ENCODE assay signal across 8 mouse cellular contexts in the genomic region with DNA sequence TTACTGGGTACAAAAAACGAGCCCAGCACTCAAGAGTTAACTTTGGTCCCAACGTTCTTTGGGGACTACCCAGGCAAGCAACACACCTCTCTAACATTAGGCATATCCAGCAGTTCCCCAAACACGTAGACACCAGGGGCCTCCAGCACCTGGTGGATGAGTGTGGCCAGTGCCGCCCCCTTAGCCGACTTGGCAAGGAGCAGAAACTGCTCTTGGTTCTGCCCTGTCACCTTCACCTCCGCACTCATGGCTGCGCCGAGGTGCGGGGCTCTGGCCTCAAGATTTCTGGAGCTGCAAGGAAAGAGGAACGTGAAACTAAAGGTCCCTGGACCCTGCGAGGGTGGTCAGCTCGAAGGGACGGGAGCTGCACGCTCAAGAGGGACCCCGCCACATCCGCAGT. TPM values are rescaled to one million over a fixed set of nuclear protein-coding genes. Genes with fewer than 3 reads are reported as not detected.
DNase-seq lines count a peak whose midpoint lies in the region; ATAC-seq and TF ChIP-seq lines count a peak whose summit lies in the region.

No protein-coding gene starts in this region.

- TF ChIP-seq CTCF in intestine, postnatal 0 days (IDR thresholded peaks at IDR 0.05; ENCODE audit: low read depth) = peak; percentile 21; the same call in 1 of the 2 replicates
- TF ChIP-seq CTCF in midbrain, postnatal 0 days (IDR thresholded peaks at IDR 0.05) = peak; percentile 16

- H3K4me1 ChIP-seq in lung, embryonic 16.5 days (replicated peaks; ENCODE audit: control insufficient read depth, insufficient read depth, low read length) = peaks cover 11% of the 10 kb centered on the region
- H3K4me1 ChIP-seq in embryonic facial prominence, embryonic 10.5 days = peaks cover 17% of the 10 kb centered on the region
- H3K4me1 ChIP-seq in intestine, postnatal 0 days (replicated peaks; ENCODE audit: control insufficient read depth, insufficient read depth, low read length) = peaks cover 10% of the 10 kb centered on the region; the same call in 1 of the 2 replicates
- H3K4me1 ChIP-seq in midbrain, postnatal 0 days (ENCODE audit: insufficient read depth, low read length) = peaks cover 10% of the 10 kb centered on the region

- H3K36me3 ChIP-seq in lung, embryonic 16.5 days (ENCODE audit: control insufficient read depth, insufficient read depth, low read length) = peaks cover 12% of the 10 kb centered on the region; the same call in 1 of the 2 replicates
- H3K36me3 ChIP-seq in embryonic facial prominence, embryonic 10.5 days (replicated peaks) = peaks cover 49% of the 10 kb centered on the region
- H3K36me3 ChIP-seq in intestine, postnatal 0 days (ENCODE audit: control insufficient read depth, insufficient read depth) = peaks cover 15% of the 10 kb centered on the region
- H3K36me3 ChIP-seq in midbrain, postnatal 0 days (ENCODE audit: insufficient read depth, low read length) = peaks cover 24% of the 10 kb centered on the region

- peak overlapping the region; percentile 80 for H3K4me3 ChIP-seq in lung, embryonic 16.5 days (ENCODE audit: low read length)
- H3K4me3 ChIP-seq in embryonic facial prominence, embryonic 10.5 days = peak overlapping the region; percentile 84
- peak overlapping the region; percentile 69 for H3K4me3 ChIP-seq in intestine, postnatal 0 days (ENCODE audit: low read depth, low read length)
- peak overlapping the region; percentile 77 for H3K4me3 ChIP-seq in midbrain, postnatal 0 days (ENCODE audit: low read depth, low read length)

- WGBS in lung, embryonic 16.5 days = 24% methylated on average over 16 of the region's 16 CpGs
- 39% methylated on average over 16 of the region's 16 CpGs for WGBS in embryonic facial prominence, embryonic 10.5 days
- 23% methylated on average over 16 of the region's 16 CpGs for WGBS in intestine, postnatal 0 days
- WGBS in midbrain, postnatal 0 days = 39% methylated on average over 16 of the region's 16 CpGs

- peak overlapping the region; percentile 96 for H3K4me2 ChIP-seq in lung, embryonic 16.5 days (ENCODE audit: low read depth, low read length)
- peak overlapping the region; percentile 85 for H3K4me2 ChIP-seq in intestine, postnatal 0 days (replicated peaks; ENCODE audit: low read depth)
- H3K4me2 ChIP-seq in midbrain, postnatal 0 days (ENCODE audit: low read depth, low read length, poor library complexity, severe bottlenecking) = peak overlapping the region; percentile 90

- no peak for DNase-seq in lung, adult 18-20 months
- DNase-seq in embryonic facial prominence, embryonic 10.5 days (ENCODE audit: low spot score) = no peak
- no peak for DNase-seq in midbrain, postnatal 0 days (ENCODE audit: low spot score)
- no peak for DNase-seq in thymus, adult 18-20 months
- no peak for DNase-seq in spleen, postnatal 10 days (ENCODE audit: low spot score in 2 of 2)
- no peak for DNase-seq in kidney, adult 18-20 months

- no peaks in the 10 kb centered on the region for H3K9me3 ChIP-seq in lung, embryonic 16.5 days (ENCODE audit: control insufficient read depth, low read length)
- peaks cover 13% of the 10 kb centered on the region; the same call in 1 of the 2 replicates for H3K9me3 ChIP-seq in embryonic facial prominence, embryonic 10.5 days
- no peaks in the 10 kb centered on the region for H3K9me3 ChIP-seq in intestine, postnatal 0 days (ENCODE audit: control insufficient read depth)
- no peaks in the 10 kb centered on the region for H3K9me3 ChIP-seq in midbrain, postnatal 0 days (ENCODE audit: low read length)

- H3K9ac ChIP-seq in lung, embryonic 16.5 days (ENCODE audit: low read length) = peak overlapping the region; percentile 89
- H3K9ac ChIP-seq in intestine, postnatal 0 days (ENCODE audit: low read depth, low read length) = peak overlapping the region; percentile 74
- H3K9ac ChIP-seq in midbrain, postnatal 0 days (replicated peaks; ENCODE audit: low read length, poor library complexity, severe bottlenecking) = peak overlapping the region; percentile 90

- ATAC-seq in lung, embryonic 16.5 days (ENCODE audit: low read depth) = peak; percentile 10; the same call in 1 of the 2 replicates
- peak; percentile 28 for ATAC-seq in intestine, postnatal 0 days
- peak; percentile 33; the same call in 1 of the 2 replicates for ATAC-seq in midbrain, postnatal 0 days (ENCODE audit: low FRiP score)

- H3K27ac ChIP-seq in lung, embryonic 16.5 days (ENCODE audit: low read length) = peak overlapping the region; percentile 16; the same call in 1 of the 2 replicates
- H3K27ac ChIP-seq in embryonic facial prominence, embryonic 10.5 days (replicated peaks) = peak overlapping the region; percentile 97
- peak overlapping the region; percentile 93 for H3K27ac ChIP-seq in intestine, postnatal 0 days (ENCODE audit: low read depth, low read length)
- H3K27ac ChIP-seq in midbrain, postnatal 0 days (ENCODE audit: low read depth, low read length) = peak overlapping the region; percentile 94; the same call in 1 of the 2 replicates

- H3K27me3 ChIP-seq in lung, embryonic 16.5 days (ENCODE audit: control insufficient read depth, insufficient read depth, low read depth, low read length) = no peaks in the 10 kb centered on the region
- H3K27me3 ChIP-seq in embryonic facial prominence, embryonic 10.5 days (replicated peaks; ENCODE audit: low read depth, poor library complexity, severe bottlenecking) = no peaks in the 10 kb centered on the region
- H3K27me3 ChIP-seq in intestine, postnatal 0 days (replicated peaks; ENCODE audit: control insufficient read depth, insufficient read depth, low read length) = no peaks in the 10 kb centered on the region
- H3K27me3 ChIP-seq in midbrain, postnatal 0 days (ENCODE audit: insufficient read depth, low read length) = no peaks in the 10 kb centered on the region

RNA-seq across cellular contexts. Expression of a gene that starts 0.7 kb away (rescaled TPM):
- polyA plus RNA-seq in lung, embryonic 16.5 days (2015; fragmentation: Nextera tagmentation; extraction: Ambion mirVana) = 138 and 153 TPM in 2 replicates
- 137 and 146 TPM in 2 replicates for polyA plus RNA-seq in embryonic facial prominence, embryonic 10.5 days (2016; fragmentation: Nextera tagmentation; extraction: Ambion mirVana)
- 105 and 110 TPM in 2 replicates for polyA plus RNA-seq in intestine, postnatal 0 days (2015; fragmentation: Nextera tagmentation; extraction: Ambion mirVana)
- 108 and 131 TPM in 2 replicates for total RNA-seq in midbrain, postnatal 0 days (2014; rRNA removed)
- 92.3 and 97.1 TPM in 2 replicates for polyA plus RNA-seq in midbrain, postnatal 0 days (2015; fragmentation: Nextera tagmentation; extraction: Ambion mirVana)

RNA-seq across cellular contexts. Expression of a gene that starts 31.9 kb away (rescaled TPM):
- 0.68 and 0.88 TPM in 2 replicates for polyA plus RNA-seq in lung, embryonic 16.5 days (2015; fragmentation: Nextera tagmentation; extraction: Ambion mirVana)
- polyA plus RNA-seq in embryonic facial prominence, embryonic 10.5 days (2016; fragmentation: Nextera tagmentation; extraction: Ambion mirVana) = 0.82 and 1.1 TPM in 2 replicates
- 1.8 and 2.1 TPM in 2 replicates for polyA plus RNA-seq in intestine, postnatal 0 days (2015; fragmentation: Nextera tagmentation; extraction: Ambion mirVana)
- total RNA-seq in midbrain, postnatal 0 days (2014; rRNA removed) = 31.8 and 36.1 TPM in 2 replicates
- 97.0 and 97.5 TPM in 2 replicates for polyA plus RNA-seq in midbrain, postnatal 0 days (2015; fragmentation: Nextera tagmentation; extraction: Ambion mirVana)

RNA-seq across cellular contexts. Expression of a gene that starts 33.5 kb away (rescaled TPM):
- polyA plus RNA-seq in lung, embryonic 16.5 days (2015; fragmentation: Nextera tagmentation; extraction: Ambion mirVana) = 317 and 323 TPM in 2 replicates
- 390 and 408 TPM in 2 replicates for polyA plus RNA-seq in embryonic facial prominence, embryonic 10.5 days (2016; fragmentation: Nextera tagmentation; extraction: Ambion mirVana)
- polyA plus RNA-seq in intestine, postnatal 0 days (2015; fragmentation: Nextera tagmentation; extraction: Ambion mirVana) = 265 and 269 TPM in 2 replicates
- total RNA-seq in midbrain, postnatal 0 days (2014; rRNA removed) = 512 and 647 TPM in 2 replicates
- 628 and 643 TPM in 2 replicates for polyA plus RNA-seq in midbrain, postnatal 0 days (2015; fragmentation: Nextera tagmentation; extraction: Ambion mirVana)

RNA-seq across cellular contexts. Expression of a gene that starts 44.3 kb away (rescaled TPM):
- polyA plus RNA-seq in lung, embryonic 16.5 days (2015; fragmentation: Nextera tagmentation; extraction: Ambion mirVana) = 14.0 and 14.3 TPM in 2 replicates
- 9.4 and 11.0 TPM in 2 replicates for polyA plus RNA-seq in embryonic facial prominence, embryonic 10.5 days (2016; fragmentation: Nextera tagmentation; extraction: Ambion mirVana)
- 8.2 TPM in 2 replicates for polyA plus RNA-seq in intestine, postnatal 0 days (2015; fragmentation: Nextera tagmentation; extraction: Ambion mirVana)
- total RNA-seq in midbrain, postnatal 0 days (2014; rRNA removed) = 33.2 and 38.6 TPM in 2 replicates
- polyA plus RNA-seq in midbrain, postnatal 0 days (2015; fragmentation: Nextera tagmentation; extraction: Ambion mirVana) = 9.0 and 9.7 TPM in 2 replicates

RNA-seq across cellular contexts. Expression of a gene that starts 44.7 kb away (rescaled TPM):
- polyA plus RNA-seq in lung, embryonic 16.5 days (2015; fragmentation: Nextera tagmentation; extraction: Ambion mirVana) = 341 and 346 TPM in 2 replicates
- polyA plus RNA-seq in embryonic facial prominence, embryonic 10.5 days (2016; fragmentation: Nextera tagmentation; extraction: Ambion mirVana) = 203 and 213 TPM in 2 replicates
- polyA plus RNA-seq in intestine, postnatal 0 days (2015; fragmentation: Nextera tagmentation; extraction: Ambion mirVana) = 167 and 169 TPM in 2 replicates
- total RNA-seq in midbrain, postnatal 0 days (2014; rRNA removed) = 814 and 944 TPM in 2 replicates
- polyA plus RNA-seq in midbrain, postnatal 0 days (2015; fragmentation: Nextera tagmentation; extraction: Ambion mirVana) = 810 TPM in 2 replicates

Comparison
In these comparisons a context has a peak if more than half of its experiments do, and no peak if none do; other contexts are left out.
1. H3K27ac ChIP-seq: peak in every context shown above with its lines; median percentile 97 in embryonic facial prominence, embryonic 10.5 days; 94 in midbrain, postnatal 0 days; 93 in intestine, postnatal 0 days; 16 in lung, embryonic 16.5 days.
2. RNA of a gene that starts 31.9 kb away (polyA plus RNA-seq): 97.0 to 97.5 TPM in midbrain, postnatal 0 days; 1.8 to 2.1 TPM in intestine, postnatal 0 days, 0.82 to 1.1 TPM in embryonic facial prominence, embryonic 10.5 days and 0.68 to 0.88 TPM in lung, embryonic 16.5 days; every median in the first group is over 10 times any median in the second.
3. Peak in every context shown above with its lines, with median percentiles within 50 percentile points of each other: ATAC-seq, H3K4me2 ChIP-seq, H3K4me3 ChIP-seq and H3K9ac ChIP-seq.